Mouse (Mus musculus) heart, embryonic 14.5 days (tissue): Measurements from ENCODE around the gene Pcsk5. TPM values are rescaled to one million over a fixed set of nuclear protein-coding genes. Genes with fewer than 3 reads are reported as not detected.

ENCODE experiments used
- ATAC-seq: fragments of 200-750 bp; cut with Nextera tagmentation; 2 replicates; pipeline ENCODE4 v1.8.0; 2017; ENCODE audit warnings: low read depth, moderate TSS enrichment; ENCODE audit not compliant: insufficient number of reproducible peaks, insufficient read depth, low FRiP score
- H3K27ac ChIP-seq, 2 experiments: fragments of 200-500 bp in 1 of 2; fragments of 300-500 bp in 1 of 2; sonication (generic) in 1 of 2; replicated peaks in 1 of 2; 2 replicates each; pipeline ENCODE4 v1.5.1; 2012 to 2014; ENCODE audit warnings: low read depth in 2 of 2, low read length in 2 of 2, control low read depth in 1 of 2, mild to moderate bottlenecking in 1 of 2, mixed read lengths in 1 of 2; ENCODE audit not compliant: control insufficient read depth in 1 of 2, insufficient read depth in 1 of 2
- H3K27me3 ChIP-seq: fragments of 300-500 bp; sonication (generic); 2 replicates; pipeline ENCODE4 v1.6.1; 2014; ENCODE audit warnings: mild to moderate bottlenecking, low read length, control low read depth; ENCODE audit not compliant: control insufficient read depth, insufficient read depth
- H3K36me3 ChIP-seq: fragments of 300-500 bp; sonication (generic); 2 replicates; pipeline ENCODE4 v1.6.1; 2014; ENCODE audit warnings: mild to moderate bottlenecking, control low read depth, low read length, mixed read lengths; ENCODE audit not compliant: control insufficient read depth, insufficient read depth
- H3K4me1 ChIP-seq, 2 experiments: fragments of 200-500 bp in 1 of 2; fragments of 300-500 bp in 1 of 2; sonication (generic) in 1 of 2; 2 replicates each; pipeline ENCODE4 v1.6.1; 2012 to 2014; ENCODE audit warnings: low read length in 2 of 2, control low read depth in 1 of 2, mixed read lengths in 1 of 2; ENCODE audit not compliant: control insufficient read depth in 2 of 2, insufficient read depth in 2 of 2
- H3K4me2 ChIP-seq: fragments of 300-500 bp; sonication (generic); 2 replicates; pipeline ENCODE4 v1.6.1; 2014; ENCODE audit warnings: mild to moderate bottlenecking, low read length
- H3K4me3 ChIP-seq, 2 experiments: fragments of 200-500 bp in 1 of 2; fragments of 300-500 bp in 1 of 2; sonication (generic) in 1 of 2; 2 replicates each; pipeline ENCODE4 v1.5.1; 2012 to 2014; ENCODE audit warnings: low read length in 2 of 2, mild to moderate bottlenecking in 2 of 2, control low read depth in 1 of 2, low read depth in 1 of 2, moderate library complexity in 1 of 2; ENCODE audit not compliant: control insufficient read depth in 1 of 2, insufficient read depth in 1 of 2
- H3K9ac ChIP-seq: fragments of 300-500 bp; sonication (generic); 2 replicates; pipeline ENCODE4 v1.6.1; 2014; ENCODE audit warnings: mild to moderate bottlenecking, low read length
- H3K9me3 ChIP-seq: fragments of 300-500 bp; sonication (generic); 2 replicates; pipeline ENCODE4 v1.6.1; 2016; ENCODE audit warnings: low read length, control low read depth; ENCODE audit not compliant: control insufficient read depth
- WGBS: fragments of 180-500 bp; shearing (Covaris S2); extraction: QIAGEN DNeasy Blood & Tissue Kit; methylation state at CpG from one replicate; pipeline ENCODE4 v1.1.7; 2014; 5-methylcytosine and 5-hydroxymethylcytosine counted together
- polyA plus RNA-seq: library from polyadenylated mRNA; unstranded; fragments of >200 nt; fragmentation: Nextera tagmentation; extraction: Ambion mirVana; gene quantifications from 2 replicates; pipeline ENCODE4 v1.2.1, GENCODE M21; 2014

Pcsk5 gene
- polyA plus RNA-seq, 1 experiment from 2014 or later = 14.7 TPM

DNA sequence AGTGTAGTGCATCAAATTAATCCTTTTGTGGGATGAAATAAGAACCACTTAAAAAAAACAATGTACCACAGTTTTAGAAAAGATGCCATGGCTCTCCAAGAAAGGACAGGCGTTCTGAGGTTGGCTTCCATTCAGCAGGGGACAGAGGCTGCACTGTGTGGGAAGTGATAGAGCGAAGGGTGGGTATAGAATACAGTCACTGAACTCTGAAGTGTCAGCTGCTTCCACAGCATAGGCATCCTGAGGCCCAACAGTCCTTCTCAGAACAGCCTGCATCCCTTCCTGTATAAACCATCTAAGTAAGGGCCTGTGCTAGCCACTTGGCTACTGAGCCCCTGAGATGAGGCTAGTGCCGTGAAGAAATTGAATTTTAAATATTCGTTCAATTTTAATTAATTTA lies 271.3 kb downstream of the Pcsk5 start:
- no peak overlapping the region for H3K27ac ChIP-seq
- ATAC-seq = no peak

DNA sequence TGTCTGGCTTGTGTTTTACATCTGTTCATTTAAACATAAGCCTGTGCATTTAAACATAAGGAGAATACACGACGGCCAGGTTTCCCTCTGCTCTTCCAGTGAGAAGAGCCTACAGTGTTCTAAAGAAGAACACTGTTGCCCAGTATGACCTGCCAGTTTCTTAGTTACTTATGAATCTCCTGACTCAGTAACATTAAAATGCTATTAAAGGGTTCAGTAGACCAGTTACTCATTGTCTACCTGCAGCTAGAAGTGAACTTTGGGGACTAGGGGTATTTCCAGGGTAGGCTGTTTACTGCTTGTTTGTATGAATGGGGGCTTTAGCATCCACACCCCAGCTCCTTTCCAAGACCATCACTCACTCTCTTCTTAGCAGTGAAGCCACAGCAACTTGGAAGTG lies 278.7 kb downstream of the Pcsk5 start:
- no peaks in the 10 kb centered on the region for H3K27me3 ChIP-seq
- no peak overlapping the region for H3K27ac ChIP-seq
- no peaks in the 10 kb centered on the region for H3K4me1 ChIP-seq
- no peak overlapping the region for H3K4me3 ChIP-seq
- ATAC-seq = no peak
- no peaks in the 10 kb centered on the region for H3K9me3 ChIP-seq
- no peak overlapping the region for H3K9ac ChIP-seq
- no peak overlapping the region for H3K4me2 ChIP-seq
- no peaks in the 10 kb centered on the region for H3K36me3 ChIP-seq
- 93% methylated on average over 2 of the region's 2 CpGs for WGBS

More for the DNA sequence above, 271.3 kb downstream of the Pcsk5 start:
- H3K9ac ChIP-seq = no peak overlapping the region
- H3K4me1 ChIP-seq = peaks cover 2 to 11% of the 10 kb centered on the region in 2 experiments; a peak in 3 of 4 replicates
- no peak overlapping the region for H3K4me3 ChIP-seq
- H3K4me2 ChIP-seq = no peak overlapping the region
- 86% methylated on average over 4 of the region's 4 CpGs for WGBS
- 0 out of 2 replicates have a peak, but pooled peaks cover 2% of the 10 kb centered on the region for H3K36me3 ChIP-seq
- no peaks in the 10 kb centered on the region for H3K27me3 ChIP-seq
- no peaks in the 10 kb centered on the region for H3K9me3 ChIP-seq

DNA sequence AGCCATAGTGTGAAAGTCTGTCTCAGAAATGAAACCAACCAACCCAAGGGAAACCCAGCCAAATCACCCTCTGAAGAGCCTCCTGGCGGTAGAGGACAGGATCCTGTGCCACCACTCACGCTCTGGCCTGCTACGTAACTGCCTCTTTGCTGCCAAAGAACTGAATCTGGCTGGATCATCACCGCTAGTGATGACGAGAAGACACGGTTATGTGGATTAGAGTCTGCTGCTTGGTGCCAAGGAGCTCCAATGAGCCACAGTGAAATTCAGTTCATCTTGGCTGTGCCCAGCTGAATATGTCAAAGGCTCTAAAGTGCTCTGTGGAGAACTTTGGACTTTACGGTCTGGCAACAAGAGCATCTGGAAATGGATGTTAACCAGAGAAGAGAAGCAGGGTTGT lies 282.3 kb downstream of the Pcsk5 start:
- Histone ChIP-seq H3K36me3 (no peaks in the 10 kb centered on the region), H3K9ac (no peak overlapping the region), H3K4me3 (no peak overlapping the region), H3K27ac (no peak overlapping the region), H3K4me1 (no peaks in the 10 kb centered on the region), H3K4me2 (no peak overlapping the region), H3K9me3 (no peaks in the 10 kb centered on the region), H3K27me3 (no peaks in the 10 kb centered on the region)
- 86% methylated on average over 7 of the region's 7 CpGs for WGBS
- no peak for ATAC-seq

DNA sequence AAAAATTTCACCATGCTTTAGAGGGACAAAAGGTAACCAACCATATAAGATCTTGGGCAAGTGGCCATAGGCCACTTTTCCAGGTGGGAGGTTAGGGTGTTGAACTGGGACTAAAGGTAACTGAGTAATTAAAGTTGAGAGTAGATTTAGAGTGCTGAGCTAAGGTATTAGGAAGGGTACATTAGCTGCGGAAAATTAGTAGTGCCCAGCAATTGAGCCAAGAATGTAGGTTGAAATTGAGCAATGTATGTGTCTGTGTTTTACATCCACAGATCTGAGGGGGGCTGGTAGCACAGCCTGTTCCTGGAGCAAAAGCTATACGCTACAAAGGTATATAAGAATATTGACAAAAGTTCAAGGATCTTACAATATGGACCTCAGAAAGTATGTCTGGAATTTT lies 282.9 kb downstream of the Pcsk5 start:
- Histone ChIP-seq H3K9me3 (no peaks in the 10 kb centered on the region), H3K9ac (no peak overlapping the region), H3K4me2 (no peak overlapping the region), H3K4me3 (no peak overlapping the region), H3K36me3 (no peaks in the 10 kb centered on the region), H3K27ac (no peak overlapping the region), H3K27me3 (no peaks in the 10 kb centered on the region), H3K4me1 (no peaks in the 10 kb centered on the region)
- 91% methylated on average over 2 of the region's 2 CpGs for WGBS
- no peak for ATAC-seq

DNA sequence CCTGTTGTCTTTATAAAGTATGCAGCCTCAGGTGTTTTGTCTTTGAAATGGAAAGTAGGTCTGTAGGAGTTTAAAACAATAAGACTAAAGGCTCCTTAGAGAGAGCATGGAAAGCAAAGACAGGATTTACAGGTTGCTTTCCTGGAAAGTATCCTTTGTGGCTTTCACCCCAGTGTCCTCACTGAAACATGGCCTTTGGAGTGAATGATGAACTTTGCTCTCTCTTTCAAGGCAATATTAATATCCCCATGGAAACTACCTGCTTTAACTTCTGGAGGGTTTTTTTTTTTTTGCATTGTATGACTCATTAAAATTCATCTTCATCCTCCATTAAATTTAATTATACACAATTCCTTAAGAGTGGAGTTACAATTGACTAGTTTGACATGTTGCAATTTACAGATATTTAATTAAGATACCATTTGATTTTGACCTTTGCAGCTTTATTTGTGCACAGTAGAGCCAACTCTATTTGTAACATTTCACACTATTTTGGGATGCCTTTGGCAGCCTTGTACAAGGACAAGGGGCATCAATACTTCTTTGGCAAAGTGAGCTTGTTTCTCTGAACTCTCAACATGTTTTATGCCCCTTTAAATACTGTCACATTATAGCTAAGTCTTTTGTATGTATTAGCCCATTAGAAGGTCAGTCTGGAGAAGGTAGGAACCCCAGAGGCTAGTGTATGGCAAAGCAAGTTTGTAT lies 283.9 kb downstream of the Pcsk5 start:
- Histone ChIP-seq H3K27ac (no peak overlapping the region), H3K9ac (no peak overlapping the region), H3K4me2 (no peak overlapping the region), H3K27me3 (no peaks in the 10 kb centered on the region), H3K9me3 (no peaks in the 10 kb centered on the region), H3K4me3 (no peak overlapping the region), H3K36me3 (no peaks in the 10 kb centered on the region), H3K4me1 (no peaks in the 10 kb centered on the region)
- ATAC-seq = no peak

DNA sequence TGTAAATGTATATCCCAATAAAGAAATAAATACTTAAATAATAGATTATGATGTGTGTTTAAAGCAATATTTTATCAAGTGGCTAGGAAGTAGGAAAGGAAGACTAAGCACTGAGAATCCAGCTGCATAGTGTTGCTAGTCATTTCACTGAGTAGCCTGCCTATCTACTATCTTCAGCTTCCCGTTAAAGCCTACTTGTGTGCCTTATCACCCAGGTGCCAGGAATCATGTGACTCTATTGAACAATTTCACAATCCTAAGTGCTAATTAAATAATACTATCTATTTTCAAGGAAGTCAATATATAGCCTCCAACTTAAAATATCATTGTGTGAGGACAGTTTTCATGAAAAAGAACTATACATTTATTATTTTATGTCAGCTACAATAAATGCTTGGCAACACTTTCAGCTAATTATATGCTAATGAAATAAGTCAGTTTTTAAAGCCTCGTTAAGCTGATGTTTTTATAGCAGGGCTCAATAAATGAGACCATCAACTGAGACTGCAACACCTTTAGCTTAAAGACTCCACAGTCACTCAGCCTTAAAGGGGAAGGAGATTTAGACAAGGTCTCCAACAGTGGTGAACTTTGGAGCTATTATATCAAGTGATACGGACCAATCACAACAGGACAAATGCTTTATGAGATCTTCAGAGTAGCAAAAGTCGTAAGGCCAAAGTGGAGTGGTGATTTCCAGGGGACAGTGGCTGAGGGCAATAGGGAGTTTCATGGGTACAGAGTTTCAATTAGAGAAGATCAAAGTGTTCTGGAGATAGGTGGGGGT lies 308.5 kb downstream of the Pcsk5 start:
- H3K27ac ChIP-seq = no peak overlapping the region
- H3K4me1 ChIP-seq = no peaks in the 10 kb centered on the region
- H3K27me3 ChIP-seq = no peaks in the 10 kb centered on the region
- 58% methylated on average over 4 of the region's 4 CpGs for WGBS
- H3K9ac ChIP-seq = no peak overlapping the region
- H3K4me2 ChIP-seq = no peak overlapping the region
- H3K4me3 ChIP-seq = no peak overlapping the region
- H3K36me3 ChIP-seq = no peaks in the 10 kb centered on the region
- no peak for ATAC-seq
- no peaks in the 10 kb centered on the region for H3K9me3 ChIP-seq

DNA sequence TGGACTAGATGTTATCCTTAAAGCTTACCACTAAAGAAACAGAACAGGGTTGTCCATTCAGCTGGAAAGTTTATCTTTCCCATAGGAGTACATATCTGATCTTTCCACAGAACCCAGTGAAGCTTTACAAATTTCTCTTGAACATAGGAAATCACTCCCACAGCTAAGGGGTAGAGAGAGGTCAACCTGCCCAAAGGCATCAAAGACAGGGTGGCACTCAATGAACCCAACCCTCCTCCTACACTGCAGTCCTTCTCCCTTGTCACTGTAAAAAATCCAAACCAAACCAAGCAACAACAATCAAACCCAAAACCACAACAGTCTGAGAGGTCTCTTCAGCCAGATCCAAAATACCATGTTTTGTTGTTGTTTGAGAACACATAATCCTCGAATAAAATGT lies 311.9 kb downstream of the Pcsk5 start:
- Histone ChIP-seq H3K36me3 (no peaks in the 10 kb centered on the region), H3K9me3 (no peaks in the 10 kb centered on the region), H3K27me3 (no peaks in the 10 kb centered on the region), H3K9ac (no peak overlapping the region), H3K4me2 (no peak overlapping the region), H3K4me1 (no peaks in the 10 kb centered on the region), H3K27ac (no peak overlapping the region), H3K4me3 (no peak overlapping the region)
- 53% methylated on average over 1 of the region's 1 CpGs for WGBS
- ATAC-seq = no peak
